Mouse (Mus musculus): Measurements from ENCODE around the gene Col6a1. TPM values are rescaled to one million over a fixed set of nuclear protein-coding genes. Genes with fewer than 3 reads are reported as not detected.

The Col6a1 gene
- polyA plus RNA-seq, 1 experiment from 2014 or later = 32.0 TPM

DNA sequence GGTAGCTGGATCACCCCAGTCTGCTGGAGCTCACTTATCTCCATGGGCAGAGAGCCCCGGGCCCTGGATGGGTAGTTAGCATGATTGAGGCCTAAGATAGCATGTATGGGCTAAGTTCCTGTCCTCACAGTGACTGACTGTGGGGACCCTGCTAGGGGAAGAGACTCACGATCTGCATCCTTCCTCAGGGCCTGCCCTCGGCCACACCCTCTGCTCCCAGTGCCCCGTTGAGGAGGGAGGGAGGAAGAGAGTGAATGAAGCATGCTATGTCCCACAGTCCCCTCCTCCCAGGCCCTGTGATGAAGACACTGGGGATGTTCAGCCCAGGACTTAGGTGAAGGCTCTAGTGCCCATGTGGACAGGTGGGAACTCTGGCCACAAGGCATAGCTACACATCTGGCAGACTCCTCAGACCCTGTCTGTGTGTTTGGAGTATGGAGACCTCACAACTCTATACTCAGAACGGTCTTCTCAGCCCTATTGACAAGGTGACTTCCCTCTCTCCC lies 1.7 kb downstream of the Col6a1 start:
- DNase-seq (ENCODE audit: low spot score) = no peak

DNA sequence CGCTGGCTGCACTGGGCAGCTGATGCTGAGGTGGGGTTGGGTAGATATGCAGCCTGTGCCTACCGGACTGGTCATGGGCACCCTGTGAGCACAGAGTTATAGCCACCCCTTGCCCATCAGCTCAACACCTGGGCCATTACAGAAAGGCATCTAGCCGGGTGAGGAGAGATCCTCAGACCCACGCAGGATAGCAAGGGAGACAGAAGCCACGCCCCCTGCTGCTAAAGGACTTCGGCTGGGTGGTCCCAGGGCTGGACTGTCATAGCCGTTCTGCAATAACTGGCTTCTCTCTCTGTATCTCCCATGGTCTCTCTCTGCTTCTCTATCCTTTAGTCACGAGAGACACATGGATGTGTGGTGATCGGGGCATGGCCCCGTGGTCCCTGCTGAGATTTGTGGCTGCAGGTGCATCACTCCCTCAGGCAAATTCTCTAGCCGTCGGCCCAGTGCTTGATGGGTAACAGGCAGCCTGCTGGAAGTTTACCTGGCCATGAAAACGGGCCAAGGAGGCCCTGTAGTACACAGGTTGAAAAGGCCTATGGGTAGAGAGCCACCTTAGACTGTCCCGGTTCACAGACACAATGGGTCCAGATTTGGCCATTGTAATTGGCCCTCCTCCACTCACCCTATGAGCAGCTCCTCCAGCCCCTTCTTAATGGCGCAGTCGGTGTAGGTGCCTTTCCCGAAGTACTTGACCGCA lies 3.1 kb downstream of the Col6a1 start:
- no peak for DNase-seq (ENCODE audit: low spot score)

- DNase-seq (ENCODE audit: low spot score) = no peak
Measured at GRCm38 (mm10) chr10:76721746-76722145, 4.2 kb downstream of the Col6a1 start.

GRCm38 (mm10) chr10:76721216-76721615 lies 4.8 kb downstream of the Col6a1 start:
- DNase-seq (ENCODE audit: low spot score) = no peak

GRCm38 (mm10) chr10:76717631-76718030 lies 8.3 kb downstream of the Col6a1 start:
- DNase-seq (ENCODE audit: low spot score) = no peak

DNA sequence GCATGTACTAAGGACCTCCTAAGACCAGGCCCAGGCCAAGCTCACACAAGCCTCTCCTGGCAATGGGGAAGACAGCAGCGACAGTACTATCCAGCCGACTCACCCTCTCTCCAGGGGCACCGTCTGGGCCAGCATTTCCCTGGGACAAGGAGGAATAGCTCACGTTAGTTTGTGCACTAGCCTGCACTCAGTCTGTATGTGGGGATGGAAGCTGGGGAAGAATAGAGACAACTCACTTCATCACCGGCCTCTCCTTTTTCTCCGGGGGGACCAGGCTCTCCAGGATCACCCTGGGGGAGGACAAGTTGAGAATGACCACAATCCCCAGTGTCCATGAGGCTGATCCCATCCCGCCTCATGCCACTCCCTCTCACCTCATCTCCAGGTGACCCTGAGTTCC lies 8.9 kb downstream of the Col6a1 start:
- DNase-seq (ENCODE audit: low spot score) = no peak

DNA sequence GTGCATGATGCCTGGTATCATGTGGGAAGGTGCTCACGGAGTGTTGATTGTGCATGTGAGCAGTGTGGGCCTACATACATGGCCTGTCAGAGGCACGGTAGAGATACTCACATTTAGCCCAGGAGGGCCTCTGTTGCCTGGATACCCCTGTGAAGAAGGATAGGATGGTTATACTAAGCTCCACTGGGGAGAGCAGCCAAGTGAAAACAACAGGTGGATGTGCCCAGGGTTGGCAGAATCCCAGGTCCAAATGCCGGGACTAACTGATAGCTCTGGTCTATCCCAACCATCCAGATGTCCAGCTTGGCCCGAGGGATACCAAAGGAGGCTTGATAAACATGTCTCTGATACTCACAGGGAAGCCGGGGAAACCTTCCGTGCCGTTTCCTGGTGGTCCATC lies 11.7 kb downstream of the Col6a1 start:
- DNase-seq (ENCODE audit: low spot score) = no peak

GRCm38 (mm10) chr10:76712500-76712899 lies 13.5 kb downstream of the Col6a1 start:
- DNase-seq (ENCODE audit: low spot score) = no peak

DNA sequence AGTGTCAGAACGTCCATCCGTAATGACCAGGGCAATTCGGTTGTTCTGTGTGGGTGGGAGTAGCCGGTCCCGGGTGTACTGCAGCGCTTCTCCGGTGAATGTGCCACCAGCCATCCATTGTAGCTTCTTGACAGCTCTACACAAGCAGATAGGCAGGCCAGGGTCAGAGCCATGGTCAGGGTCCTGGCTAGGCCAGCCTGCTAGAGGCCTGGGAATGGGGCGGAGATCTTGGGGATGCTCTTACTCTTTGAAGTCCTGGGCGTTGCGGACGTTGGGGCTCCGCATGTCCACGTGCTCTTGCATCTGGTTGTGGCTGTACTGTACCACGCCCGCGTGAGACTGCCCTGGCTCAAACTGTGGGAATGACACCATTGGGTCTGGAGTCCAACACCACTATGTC lies 14.6 kb downstream of the Col6a1 start:
- DNase-seq (ENCODE audit: low spot score) = no peak

- DNase-seq (ENCODE audit: low spot score) = no peak
Measured at GRCm38 (mm10) chr10:76708465-76708864, 17.5 kb downstream of the Col6a1 start.

DNA sequence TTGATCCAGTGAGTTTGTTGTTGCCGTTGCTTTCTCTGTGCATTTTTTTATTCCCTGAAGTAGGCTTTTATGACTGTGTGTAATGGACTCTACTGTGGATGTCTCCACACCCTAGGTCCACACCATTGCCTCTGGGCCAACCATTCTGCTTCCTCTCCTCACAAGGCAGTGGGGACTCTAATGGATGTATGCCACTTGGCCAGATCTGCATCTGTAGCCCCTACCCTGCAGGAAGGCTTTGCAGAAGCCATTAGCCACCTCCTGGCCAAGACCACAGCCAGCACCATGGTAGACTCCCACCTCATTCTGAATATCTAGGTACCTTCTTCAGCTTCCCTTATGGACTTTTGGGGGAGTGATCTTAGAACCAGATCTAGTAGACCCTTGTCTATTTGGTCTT lies 18.4 kb downstream of the Col6a1 start:
- no peak for DNase-seq (ENCODE audit: low spot score)

- no peak for DNase-seq (ENCODE audit: low spot score)
Measured at GRCm38 (mm10) chr10:76707001-76707400, 19.0 kb downstream of the Col6a1 start.

DNA sequence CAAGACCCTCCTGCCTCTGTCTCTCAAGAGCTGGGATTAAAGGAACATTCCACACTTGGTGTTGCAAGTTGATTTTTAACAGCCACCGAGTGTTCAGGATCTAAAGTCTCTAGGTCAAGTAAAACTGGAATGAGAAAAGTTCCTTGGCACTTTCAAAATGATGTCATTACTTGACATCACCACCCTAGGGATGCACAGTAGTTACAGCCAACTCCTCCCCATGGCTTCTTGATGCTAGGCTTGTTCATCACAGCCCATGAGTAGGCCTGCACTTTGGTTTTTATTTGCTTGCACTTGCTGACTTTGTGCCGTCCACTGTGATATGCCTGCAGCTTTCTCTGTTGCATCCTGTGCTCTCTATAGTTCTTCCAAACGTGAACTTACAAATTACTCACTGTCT lies 21.6 kb downstream of the Col6a1 start:
- no peak for DNase-seq (ENCODE audit: low spot score)

DNA sequence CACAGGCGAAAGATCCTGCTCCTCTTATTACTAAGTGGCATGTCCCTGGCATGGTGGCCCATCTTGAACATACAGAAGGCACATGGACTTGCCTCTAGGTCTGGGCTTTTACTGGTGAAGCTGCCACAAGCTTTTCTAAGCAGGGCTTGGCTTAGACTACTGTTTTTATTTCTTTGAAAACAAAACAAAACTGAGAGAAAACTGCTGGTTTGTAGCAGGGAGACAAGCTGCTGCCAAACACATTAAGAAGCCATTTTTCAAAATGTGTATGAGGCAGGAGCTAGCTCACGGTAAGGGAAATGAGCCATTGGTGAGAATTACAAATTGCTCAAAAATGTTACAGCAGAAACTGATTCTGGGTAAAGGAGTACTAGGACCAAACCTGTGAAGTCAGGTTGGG lies 24.5 kb downstream of the Col6a1 start:
- DNase-seq (ENCODE audit: low spot score) = no peak

- no peak for DNase-seq (ENCODE audit: low spot score)
Measured at GRCm38 (mm10) chr10:76699816-76700215, 26.2 kb downstream of the Col6a1 start.

DNA sequence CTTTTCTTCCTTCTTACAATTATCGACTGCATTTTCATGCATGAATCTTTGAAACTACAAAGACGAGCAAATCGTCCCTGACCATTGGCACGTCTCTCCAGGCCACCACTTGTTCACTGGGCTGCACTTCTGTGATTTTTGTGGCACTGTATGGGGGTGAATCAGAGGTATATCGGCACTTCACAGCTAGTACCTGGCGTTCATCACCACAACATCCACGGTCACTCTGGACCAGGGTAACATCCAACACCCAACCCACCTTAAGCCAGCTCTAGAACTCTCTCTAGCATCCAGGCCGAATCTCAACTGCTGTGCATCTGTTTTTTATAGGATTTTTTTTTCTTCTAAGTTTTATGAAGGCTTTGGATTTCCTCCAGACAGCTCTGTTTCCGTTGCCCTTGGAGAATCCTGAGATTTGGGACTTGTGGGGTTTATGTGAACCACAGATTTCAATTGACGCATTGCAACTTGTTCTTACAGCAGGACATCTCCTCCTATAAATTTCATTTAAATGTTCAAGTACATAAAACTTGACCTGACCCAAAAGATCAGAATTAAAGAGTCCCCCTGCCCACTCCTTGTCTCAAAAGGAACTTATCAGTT lies 30.6 kb downstream of the Col6a1 start:
- DNase-seq (ENCODE audit: low spot score) = no peak

- no peak for DNase-seq (ENCODE audit: low spot score)
Measured at GRCm38 (mm10) chr10:76694765-76695164, 31.2 kb downstream of the Col6a1 start.

DNA sequence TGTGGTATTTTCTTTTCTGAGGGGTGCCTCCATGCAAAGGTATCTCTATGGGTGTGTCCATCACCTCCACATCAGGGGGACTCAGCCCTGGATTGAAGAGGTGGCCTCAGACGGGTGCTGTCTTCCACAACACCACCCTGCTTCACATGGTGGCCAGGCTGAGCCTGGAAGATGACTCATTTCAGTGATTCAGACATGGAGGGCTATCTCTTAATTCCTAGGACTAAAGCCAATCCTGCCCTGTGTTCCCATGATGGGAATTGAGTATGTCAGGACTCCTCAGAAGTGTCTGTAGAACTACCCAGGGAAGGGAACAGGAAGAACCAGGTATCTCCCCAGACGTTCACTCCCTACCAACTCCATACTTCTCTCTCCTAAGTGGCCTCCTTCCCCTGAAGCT lies 32.5 kb downstream of the Col6a1 start:
- no peak for DNase-seq (ENCODE audit: low spot score)

- DNase-seq (ENCODE audit: low spot score) = no peak
Measured at GRCm38 (mm10) chr10:76685451-76686017, 40.4 kb downstream of the Col6a1 start.

DNA sequence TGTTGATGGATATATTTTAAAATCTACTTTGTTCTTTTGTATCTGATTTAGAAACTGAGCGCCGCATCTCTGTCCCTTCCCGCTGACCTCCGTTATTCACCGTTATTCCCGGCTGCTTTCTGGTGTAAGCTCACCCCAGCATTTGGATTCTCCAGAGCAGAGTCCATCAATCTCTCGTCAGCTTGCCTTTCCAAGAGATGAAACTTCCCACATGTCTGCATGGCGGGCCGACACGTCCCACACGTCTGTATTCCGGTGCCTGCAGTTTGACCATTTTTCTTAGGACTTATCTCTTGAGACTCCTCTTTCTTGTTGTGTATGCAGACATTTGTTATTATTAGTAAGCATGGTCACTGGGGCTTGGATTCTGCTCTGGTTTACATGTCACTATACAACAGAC lies 42.0 kb downstream of the Col6a1 start:
- no peak for DNase-seq (ENCODE audit: low spot score)

- no peak for DNase-seq (ENCODE audit: low spot score)
Measured at GRCm38 (mm10) chr10:76683461-76683860, 42.5 kb downstream of the Col6a1 start.

- DNase-seq (ENCODE audit: low spot score) = no peak
Measured at GRCm38 (mm10) chr10:76681882-76682281, 44.1 kb downstream of the Col6a1 start.
